Mouse (Mus musculus): ENCODE results near the gene Tbc1d8. TPM values are rescaled to one million over a fixed set of nuclear protein-coding genes. Genes with fewer than 3 reads are reported as not detected.

Gene Tbc1d8
- polyA plus RNA-seq, 2 experiments: 11.5 to 14.3 TPM

DNA sequence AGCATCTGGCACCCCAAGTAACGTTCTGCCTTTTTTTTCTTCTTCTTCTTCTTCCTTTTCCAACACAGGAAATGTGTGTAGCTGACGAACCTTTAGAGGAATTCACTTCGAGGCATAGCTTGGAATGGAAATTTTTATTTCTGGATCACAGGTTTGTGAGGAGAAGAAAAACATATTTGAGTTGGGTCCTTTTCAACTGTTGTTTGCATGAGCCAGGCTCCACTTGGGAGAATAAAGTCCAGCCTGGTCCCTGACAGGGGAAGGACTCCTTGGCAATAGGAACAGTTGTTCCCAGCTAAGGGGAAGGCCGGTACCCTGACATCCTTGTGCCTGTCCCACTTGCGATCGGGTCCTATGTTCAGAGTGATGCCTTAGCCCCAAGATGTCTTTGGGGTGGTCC is 153.3 kb downstream of the Tbc1d8 start:
- ATAC-seq (ENCODE audit: low FRiP score, low read depth) (no peak), DNase-seq (ENCODE audit: low spot score) (no peak)
- 80% methylated on average over 6 of the region's 6 CpGs for WGBS
- H3K4me1 ChIP-seq (ENCODE audit: control insufficient read depth, insufficient read depth, low read length): peaks cover 10% of the 10 kb centered on the region
- TF ChIP-seq POLR2A (IDR thresholded peaks at IDR 0.05; ENCODE audit: borderline replicate concordance, extremely low read depth, insufficient read depth, insufficient read length): no peak
- no peak overlapping the region for H3K4me2 ChIP-seq (replicated peaks; ENCODE audit: low read depth, low read length, severe bottlenecking)
- H3K4me3 ChIP-seq (replicated peaks; ENCODE audit: low read length): no peak overlapping the region
- H3K27me3 ChIP-seq (ENCODE audit: control insufficient read depth, insufficient read depth, low read length): no peaks in the 10 kb centered on the region
- no peak overlapping the region for H3K27ac ChIP-seq (replicated peaks; ENCODE audit: low read depth, low read length)
- no peak overlapping the region for H3K9ac ChIP-seq (ENCODE audit: low read depth, low read length, severe bottlenecking)
- H3K9me3 ChIP-seq (ENCODE audit: control insufficient read depth, low read length): no peaks in the 10 kb centered on the region
- H3K36me3 ChIP-seq (ENCODE audit: control insufficient read depth, insufficient read depth, low read length): no peaks in the 10 kb centered on the region

DNA sequence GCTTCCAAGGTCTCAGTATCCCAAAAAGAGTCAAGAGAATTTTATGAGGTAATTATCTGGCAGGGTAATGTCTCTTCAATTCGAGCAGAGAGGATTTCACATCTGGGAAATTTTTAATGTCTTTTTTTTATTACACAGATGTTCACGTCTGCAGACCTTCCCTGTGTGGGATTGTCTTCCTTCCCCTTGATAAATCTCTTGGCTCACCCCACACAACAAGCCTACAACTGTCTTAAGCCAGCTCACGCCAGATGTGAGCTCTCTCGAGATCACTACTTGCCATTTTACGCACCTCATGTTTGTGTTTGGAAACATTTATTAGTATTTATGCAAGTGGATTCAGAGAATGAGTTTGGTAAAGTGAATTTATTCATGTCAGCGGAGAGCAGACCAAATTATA is 156.6 kb downstream of the Tbc1d8 start:
- Histone ChIP-seq H3K9me3 (ENCODE audit: control insufficient read depth, low read length) (no peaks in the 10 kb centered on the region), H3K36me3 (ENCODE audit: control insufficient read depth, insufficient read depth, low read length) (no peaks in the 10 kb centered on the region), H3K4me3 (replicated peaks; ENCODE audit: low read length) (no peak overlapping the region), H3K27ac (replicated peaks; ENCODE audit: low read depth, low read length) (no peak overlapping the region), H3K9ac (ENCODE audit: low read depth, low read length, severe bottlenecking) (no peak overlapping the region), H3K27me3 (ENCODE audit: control insufficient read depth, insufficient read depth, low read length) (no peaks in the 10 kb centered on the region), H3K4me1 (ENCODE audit: control insufficient read depth, insufficient read depth, low read length) (peaks cover 19% of the 10 kb centered on the region), H3K4me2 (replicated peaks; ENCODE audit: low read depth, low read length, severe bottlenecking) (no peak overlapping the region)
- peak; percentile 71 for ATAC-seq (ENCODE audit: low FRiP score, low read depth)
- WGBS: 32% methylated on average over 6 of the region's 6 CpGs
- TF ChIP-seq POLR2A (IDR thresholded peaks at IDR 0.05; ENCODE audit: borderline replicate concordance, extremely low read depth, insufficient read depth, insufficient read length): no peak
- peak; percentile 60 for DNase-seq (ENCODE audit: low spot score)

Other genes starting within 250 kb of the Tbc1d8 start
- 1,032 and 2,613 TPM in 2 replicates for gene Rpl31, start 110.9 kb downstream of the Tbc1d8 start, polyA plus RNA-seq (2012; rRNA removed)
- gene Rpl31, start 110.9 kb downstream of the Tbc1d8 start, polyA plus RNA-seq (2014; fragmentation: Nextera tagmentation; extraction: Ambion mirVana): 734 and 802 TPM in 2 replicates
- gene Cnot11, start 56.2 kb upstream of the Tbc1d8 start, polyA plus RNA-seq (2012; rRNA removed): 23.8 and 27.6 TPM in 2 replicates
- gene Cnot11, start 56.2 kb upstream of the Tbc1d8 start, polyA plus RNA-seq (2014; fragmentation: Nextera tagmentation; extraction: Ambion mirVana): 28.2 and 30.6 TPM in 2 replicates
- 27.6 and 29.3 TPM in 2 replicates for gene Rnf149, start 98.7 kb upstream of the Tbc1d8 start, polyA plus RNA-seq (2012; rRNA removed)
- 27.0 and 29.4 TPM in 2 replicates for gene Rnf149, start 98.7 kb upstream of the Tbc1d8 start, polyA plus RNA-seq (2014; fragmentation: Nextera tagmentation; extraction: Ambion mirVana)
- gene Creg2, start 172.7 kb upstream of the Tbc1d8 start, polyA plus RNA-seq (2012; rRNA removed): 0.12 and 0.14 TPM in 2 replicates
- 0.08 and 0.15 TPM in 2 replicates for gene Creg2, start 172.7 kb upstream of the Tbc1d8 start, polyA plus RNA-seq (2014; fragmentation: Nextera tagmentation; extraction: Ambion mirVana)
- gene Rfx8, start 242.2 kb upstream of the Tbc1d8 start, polyA plus RNA-seq (2012; rRNA removed): 1.00 and 1.2 TPM in 2 replicates
- 0.59 and 0.98 TPM in 2 replicates for gene Rfx8, start 242.2 kb upstream of the Tbc1d8 start, polyA plus RNA-seq (2014; fragmentation: Nextera tagmentation; extraction: Ambion mirVana)